Mouse (Mus musculus): ENCODE results near the gene Itgb3bp. TPM values are rescaled to one million over a fixed set of nuclear protein-coding genes. Genes with fewer than 3 reads are reported as not detected.

The Itgb3bp gene
- total RNA-seq, 1 experiment: 6.5 TPM

GRCm38 (mm10) chr4:99959308-99959707, 29.7 kb upstream of the Itgb3bp start:
- Histone ChIP-seq H3K36me3 (ENCODE audit: control insufficient read depth, insufficient read depth, low read length, poor library complexity, severe bottlenecking) (peaks cover 5% of the 10 kb centered on the region; the same call in 1 of the 2 replicates), H3K4me3 (ENCODE audit: insufficient read depth in 1 of 2, low read depth in 1 of 2, low read length in 2 of 2, poor library complexity in 1 of 2, severe bottlenecking in 1 of 2) (no peak overlapping the region), H3K9me3 (ENCODE audit: control insufficient read depth, insufficient read depth, low read depth, low read length) (no peaks in the 10 kb centered on the region), H3K27ac (ENCODE audit: insufficient read depth, low read depth, low read length, poor library complexity, severe bottlenecking) (no peak overlapping the region), H3K9ac (ENCODE audit: insufficient read depth, low read depth, low read length, poor library complexity, severe bottlenecking) (no peak overlapping the region), H3K4me1 (ENCODE audit: control insufficient read depth in 2 of 2, insufficient read depth in 2 of 2, low read length in 2 of 2, poor library complexity in 1 of 2) (no peaks in the 10 kb centered on the region)
- TF ChIP-seq HCFC1 (IDR thresholded peaks at IDR 0.05; ENCODE audit: borderline replicate concordance, insufficient read depth, low read length) (no peak), MAFK (IDR thresholded peaks at IDR 0.05; ENCODE audit: insufficient read depth, low read depth, low read length) (no peak), CHD2 (IDR thresholded peaks at IDR 0.05; ENCODE audit: low read depth, low read length) (no peak), ZC3H11A (IDR thresholded peaks at IDR 0.05; ENCODE audit: borderline replicate concordance, low read depth, low read length) (no peak), ZNF384 (IDR thresholded peaks at IDR 0.05; ENCODE audit: low read depth, low read length) (no peak)
- no peak for DNase-seq (ENCODE audit: low read depth, low spot score)
- in situ Hi-C loops (cut with MboI; ENCODE audit: low sequenced_read_pairs in 2 of 2, unreplicated experiment in 2 of 2): no loop called here

GRCm38 (mm10) chr4:99958084-99958815, 28.6 kb upstream of the Itgb3bp start:
- Histone ChIP-seq H3K36me3 (ENCODE audit: control insufficient read depth, insufficient read depth, low read length, poor library complexity, severe bottlenecking) (no peaks in the 10 kb centered on the region), H3K4me3 (ENCODE audit: insufficient read depth in 1 of 2, low read depth in 1 of 2, low read length in 2 of 2, poor library complexity in 1 of 2, severe bottlenecking in 1 of 2) (no peak overlapping the region), H3K27ac (ENCODE audit: insufficient read depth, low read depth, low read length, poor library complexity, severe bottlenecking) (no peak overlapping the region), H3K9ac (ENCODE audit: insufficient read depth, low read depth, low read length, poor library complexity, severe bottlenecking) (no peak overlapping the region), H3K4me1 (ENCODE audit: control insufficient read depth in 2 of 2, insufficient read depth in 2 of 2, low read length in 2 of 2, poor library complexity in 1 of 2) (peaks cover 0 to 2% of the 10 kb centered on the region in 2 experiments; a peak in 1 of 4 replicates), H3K9me3 (ENCODE audit: control insufficient read depth, insufficient read depth, low read depth, low read length) (no peaks in the 10 kb centered on the region)
- no peak for TF ChIP-seq HCFC1 (IDR thresholded peaks at IDR 0.05; ENCODE audit: borderline replicate concordance, insufficient read depth, low read length)
- no peak for TF ChIP-seq ZNF384 (IDR thresholded peaks at IDR 0.05; ENCODE audit: low read depth, low read length)
- TF ChIP-seq CHD2 (IDR thresholded peaks at IDR 0.05; ENCODE audit: low read depth, low read length): no peak
- TF ChIP-seq ZC3H11A (IDR thresholded peaks at IDR 0.05; ENCODE audit: borderline replicate concordance, low read depth, low read length): no peak
- no peak for TF ChIP-seq MAFK (IDR thresholded peaks at IDR 0.05; ENCODE audit: insufficient read depth, low read depth, low read length)
- no peak for DNase-seq (ENCODE audit: low read depth, low spot score)
- in situ Hi-C loops (cut with MboI; ENCODE audit: low sequenced_read_pairs in 2 of 2, unreplicated experiment in 2 of 2): no loop called here

GRCm38 (mm10) chr4:99957186-99957585, 27.6 kb upstream of the Itgb3bp start:
- no peak overlapping the region for H3K27ac ChIP-seq (ENCODE audit: insufficient read depth, low read depth, low read length, poor library complexity, severe bottlenecking)
- no peak overlapping the region for H3K9ac ChIP-seq (ENCODE audit: insufficient read depth, low read depth, low read length, poor library complexity, severe bottlenecking)
- H3K4me3 ChIP-seq (ENCODE audit: insufficient read depth in 1 of 2, low read depth in 1 of 2, low read length in 2 of 2, poor library complexity in 1 of 2, severe bottlenecking in 1 of 2): no peak overlapping the region
- no peaks in the 10 kb centered on the region for H3K36me3 ChIP-seq (ENCODE audit: control insufficient read depth, insufficient read depth, low read length, poor library complexity, severe bottlenecking)
- in situ Hi-C loops (cut with MboI; ENCODE audit: low sequenced_read_pairs in 2 of 2, unreplicated experiment in 2 of 2): no loop called here
- H3K4me1 ChIP-seq (ENCODE audit: control insufficient read depth in 2 of 2, insufficient read depth in 2 of 2, low read length in 2 of 2, poor library complexity in 1 of 2): peaks cover 0 to 2% of the 10 kb centered on the region in 2 experiments; a peak in 1 of 4 replicates
- TF ChIP-seq HCFC1 (IDR thresholded peaks at IDR 0.05; ENCODE audit: borderline replicate concordance, insufficient read depth, low read length): no peak
- no peak for TF ChIP-seq ZC3H11A (IDR thresholded peaks at IDR 0.05; ENCODE audit: borderline replicate concordance, low read depth, low read length)
- TF ChIP-seq MAFK (IDR thresholded peaks at IDR 0.05; ENCODE audit: insufficient read depth, low read depth, low read length): no peak
- no peak for TF ChIP-seq ZNF384 (IDR thresholded peaks at IDR 0.05; ENCODE audit: low read depth, low read length)
- TF ChIP-seq CHD2 (IDR thresholded peaks at IDR 0.05; ENCODE audit: low read depth, low read length): no peak
- DNase-seq (ENCODE audit: low read depth, low spot score): no peak
- no peaks in the 10 kb centered on the region for H3K9me3 ChIP-seq (ENCODE audit: control insufficient read depth, insufficient read depth, low read depth, low read length)

- DNase-seq (ENCODE audit: low read depth, low spot score): no peak
- TF ChIP-seq HCFC1 (IDR thresholded peaks at IDR 0.05; ENCODE audit: borderline replicate concordance, insufficient read depth, low read length) (no peak), ZNF384 (IDR thresholded peaks at IDR 0.05; ENCODE audit: low read depth, low read length) (no peak), CHD2 (IDR thresholded peaks at IDR 0.05; ENCODE audit: low read depth, low read length) (no peak), ZC3H11A (IDR thresholded peaks at IDR 0.05; ENCODE audit: borderline replicate concordance, low read depth, low read length) (no peak), MAFK (IDR thresholded peaks at IDR 0.05; ENCODE audit: insufficient read depth, low read depth, low read length) (no peak)
- Histone ChIP-seq H3K4me1 (ENCODE audit: control insufficient read depth in 2 of 2, insufficient read depth in 2 of 2, low read length in 2 of 2, poor library complexity in 1 of 2) (peaks cover 0 to 2% of the 10 kb centered on the region in 2 experiments; a peak in 1 of 4 replicates), H3K36me3 (ENCODE audit: control insufficient read depth, insufficient read depth, low read length, poor library complexity, severe bottlenecking) (no peaks in the 10 kb centered on the region), H3K4me3 (ENCODE audit: insufficient read depth in 1 of 2, low read depth in 1 of 2, low read length in 2 of 2, poor library complexity in 1 of 2, severe bottlenecking in 1 of 2) (no peak overlapping the region), H3K9ac (ENCODE audit: insufficient read depth, low read depth, low read length, poor library complexity, severe bottlenecking) (no peak overlapping the region), H3K27ac (ENCODE audit: insufficient read depth, low read depth, low read length, poor library complexity, severe bottlenecking) (no peak overlapping the region), H3K9me3 (ENCODE audit: control insufficient read depth, insufficient read depth, low read depth, low read length) (no peaks in the 10 kb centered on the region)
- in situ Hi-C loops (cut with MboI; ENCODE audit: low sequenced_read_pairs in 2 of 2, unreplicated experiment in 2 of 2): no loop called here
Measured at GRCm38 (mm10) chr4:99955396-99955795, 25.8 kb upstream of the Itgb3bp start.
